Mouse (Mus musculus) MEL (cell line): ENCODE measurements around the gene Zmiz1. TPM values are rescaled to one million over a fixed set of nuclear protein-coding genes. Genes with fewer than 3 reads are reported as not detected.

Source experiments
- DNase-seq: peaks from one replicate; pipeline ENCODE4 v3.0.0; 2011; ENCODE audit warnings: low read depth, low spot score
- H3K27ac ChIP-seq: 2 replicates; pipeline ENCODE4 v1.5.1; 2012; ENCODE audit warnings: low read depth, mild to moderate bottlenecking, control low read depth, low read length, moderate library complexity; ENCODE audit not compliant: control insufficient read depth
- H3K27me3 ChIP-seq, 2 experiments: fragments of 150-350 bp in 1 of 2; sonication (generic) in 1 of 2; 2 replicates each; pipeline ENCODE4 v1.6.1; 2012; ENCODE audit warnings: low read length in 2 of 2, mild to moderate bottlenecking in 2 of 2, improper control_type of control experiment in 1 of 2, moderate library complexity in 1 of 2; ENCODE audit not compliant: insufficient read depth in 2 of 2, control insufficient read depth in 1 of 2
- H3K36me3 ChIP-seq, 2 experiments: 2 replicates each; pipeline ENCODE4 v1.6.1; 2012 to 2014; ENCODE audit warnings: low read length in 2 of 2, improper control_type of control experiment in 1 of 2, inconsistent platforms in 1 of 2, mild to moderate bottlenecking in 1 of 2; ENCODE audit not compliant: insufficient read depth in 2 of 2, control insufficient read depth in 1 of 2
- H3K4me1 ChIP-seq, 2 experiments: fragments of 150-350 bp in 1 of 2; sonication (generic) in 1 of 2; 2 replicates each; pipeline ENCODE4 v1.6.1; 2012; ENCODE audit warnings: low read length in 2 of 2, improper control_type of control experiment in 1 of 2, mild to moderate bottlenecking in 1 of 2; ENCODE audit not compliant: insufficient read depth in 2 of 2, control insufficient read depth in 1 of 2
- H3K4me3 ChIP-seq, 2 experiments: fragments of 150-350 bp in 1 of 2; sonication (generic) in 1 of 2; 2 replicates each; pipeline ENCODE4 v1.5.1; 2012; ENCODE audit warnings: low read depth in 2 of 2, low read length in 2 of 2, mild to moderate bottlenecking in 2 of 2, moderate library complexity in 2 of 2, control low read depth in 1 of 2, improper control_type of control experiment in 1 of 2; ENCODE audit not compliant: control insufficient read depth in 1 of 2, insufficient read depth in 1 of 2
- H3K79me2 ChIP-seq: 2 replicates; pipeline ENCODE4 v1.6.1; 2012; ENCODE audit warnings: mild to moderate bottlenecking, low read length, moderate library complexity; ENCODE audit not compliant: control insufficient read depth, poor library complexity, insufficient read depth
- H3K9ac ChIP-seq: 2 replicates; pipeline ENCODE4 v1.6.1; 2012; ENCODE audit warnings: low read depth, mild to moderate bottlenecking, control low read depth, low read length, moderate library complexity; ENCODE audit not compliant: control insufficient read depth, poor library complexity, severe bottlenecking
- H3K9me3 ChIP-seq: fragments of 150-350 bp; sonication (generic); replicated peaks from 2 replicates; pipeline ENCODE4 v1.6.1; 2012; ENCODE audit warnings: mild to moderate bottlenecking, low read length, improper control_type of control experiment, moderate library complexity; ENCODE audit not compliant: insufficient read depth
- CHD2 ChIP-seq: IDR thresholded peaks from 2 replicates; pipeline ENCODE4 v1.6.1; 2011; ENCODE audit warnings: low read length, improper control_type of control experiment
- CTCF ChIP-seq, 3 experiments: IDR thresholded peaks in 2 of 3; conservative IDR thresholded peaks in 1 of 3; 2 replicates each; pipeline ENCODE4 v1.5.1; 2011 to 2012; ENCODE audit warnings: low read length in 3 of 3, low read depth in 2 of 3, mild to moderate bottlenecking in 2 of 3, improper control_type of control experiment in 1 of 3, inconsistent platforms in 1 of 3, mixed read lengths in 1 of 3, moderate library complexity in 1 of 3; ENCODE audit not compliant: control insufficient read depth in 1 of 3, insufficient read depth in 1 of 3, poor library complexity in 1 of 3, severe bottlenecking in 1 of 3
- E2F4 ChIP-seq: IDR thresholded peaks from 2 replicates; pipeline ENCODE4 v1.6.1; 2011; ENCODE audit warnings: low read depth, low read length, improper control_type of control experiment, borderline replicate concordance
- EP300 ChIP-seq, 2 experiments: IDR thresholded peaks; 2 replicates each; pipeline ENCODE4 v1.6.1; 2011; ENCODE audit warnings: improper control_type of control experiment in 2 of 2, low read length in 2 of 2, low read depth in 1 of 2, mild to moderate bottlenecking in 1 of 2
- HCFC1 ChIP-seq: IDR thresholded peaks from 2 replicates; pipeline ENCODE4 v1.6.1; 2012; ENCODE audit warnings: low read depth, mild to moderate bottlenecking, inconsistent platforms, low read length, improper control_type of control experiment, moderate library complexity
- JUND ChIP-seq: IDR thresholded peaks from 2 replicates; pipeline ENCODE4 v1.6.1; 2011; ENCODE audit warnings: low read depth, mild to moderate bottlenecking, improper control_type of control experiment, low read length
- MAFK ChIP-seq: IDR thresholded peaks from 2 replicates; pipeline ENCODE4 v1.6.1; 2011; ENCODE audit warnings: low read depth, mild to moderate bottlenecking, low read length, improper control_type of control experiment, borderline replicate concordance
- MAX ChIP-seq: IDR thresholded peaks from 2 replicates; pipeline ENCODE4 v1.6.1; 2011; ENCODE audit warnings: low read length, improper control_type of control experiment
- MAZ ChIP-seq: IDR thresholded peaks from 2 replicates; pipeline ENCODE4 v1.6.1; 2012; ENCODE audit warnings: low read depth, mild to moderate bottlenecking, inconsistent platforms, low read length, improper control_type of control experiment
- MEF2A ChIP-seq: IDR thresholded peaks from 2 replicates; pipeline ENCODE4 v1.6.1; 2014; ENCODE audit warnings: low read depth, mild to moderate bottlenecking, inconsistent platforms, low read length, improper control_type of control experiment; ENCODE audit not compliant: poor library complexity, insufficient replicate concordance, severe bottlenecking; ENCODE audit errors: extremely low read depth
- MYB ChIP-seq: IDR thresholded peaks from 2 replicates; pipeline ENCODE4 v1.6.1; 2011; ENCODE audit warnings: mild to moderate bottlenecking, low read depth, low read length, improper control_type of control experiment
- NRF1 ChIP-seq: IDR thresholded peaks from 2 replicates; pipeline ENCODE4 v1.6.1; 2014; ENCODE audit warnings: low read depth, mild to moderate bottlenecking, inconsistent platforms, low read length, improper control_type of control experiment, moderate library complexity; ENCODE audit not compliant: poor library complexity, insufficient read depth, severe bottlenecking
- POLR2AphosphoS2 ChIP-seq: IDR thresholded peaks from 2 replicates; pipeline ENCODE4 v1.6.1; 2011; ENCODE audit warnings: low read length, improper control_type of control experiment
- RAD21 ChIP-seq: IDR thresholded peaks from 2 replicates; pipeline ENCODE4 v1.6.1; 2011; ENCODE audit warnings: mild to moderate bottlenecking, low read depth, low read length, improper control_type of control experiment
- SMC3 ChIP-seq: IDR thresholded peaks from 2 replicates; pipeline ENCODE4 v1.6.1; 2011; ENCODE audit warnings: low read depth, low read length, improper control_type of control experiment
- TAL1 ChIP-seq: IDR thresholded peaks from 2 replicates; pipeline ENCODE4 v1.6.1; 2012; ENCODE audit warnings: mild to moderate bottlenecking, inconsistent platforms, low read length, moderate library complexity, mixed read lengths
- TBP ChIP-seq: IDR thresholded peaks from 2 replicates; pipeline ENCODE4 v1.8.0; 2011; ENCODE audit warnings: low read depth, low read length, improper control_type of control experiment
- UBTF ChIP-seq: IDR thresholded peaks from 2 replicates; pipeline ENCODE4 v1.6.1; 2012; ENCODE audit warnings: low read depth, mild to moderate bottlenecking, inconsistent platforms, low read length, improper control_type of control experiment, moderate library complexity, borderline replicate concordance; ENCODE audit not compliant: insufficient read depth
- USF1 ChIP-seq: IDR thresholded peaks from 2 replicates; pipeline ENCODE4 v1.6.1; 2014; ENCODE audit warnings: low read depth, mild to moderate bottlenecking, inconsistent platforms, low read length, improper control_type of control experiment, moderate library complexity
- USF2 ChIP-seq, 2 experiments: IDR thresholded peaks; 2 replicates each; pipeline ENCODE4 v1.6.1; 2011 to 2012; ENCODE audit warnings: improper control_type of control experiment in 2 of 2, low read length in 2 of 2, borderline replicate concordance in 1 of 2, inconsistent platforms in 1 of 2, low read depth in 1 of 2, mild to moderate bottlenecking in 1 of 2; ENCODE audit not compliant: insufficient read depth in 1 of 2
- ZC3H11A ChIP-seq: IDR thresholded peaks from 2 replicates; pipeline ENCODE4 v1.6.1; 2012; ENCODE audit warnings: low read depth, mild to moderate bottlenecking, inconsistent platforms, low read length, improper control_type of control experiment
- ZKSCAN1 ChIP-seq: IDR thresholded peaks from 2 replicates; pipeline ENCODE4 v1.6.1; 2012; ENCODE audit warnings: low read depth, mild to moderate bottlenecking, inconsistent platforms, low read length, improper control_type of control experiment, moderate library complexity
- ZNF384 ChIP-seq: IDR thresholded peaks from 2 replicates; pipeline ENCODE4 v1.6.1; 2012; ENCODE audit warnings: low read depth, mild to moderate bottlenecking, inconsistent platforms, low read length, improper control_type of control experiment
- polyA plus RNA-seq, 2 experiments: library from polyadenylated mRNA; stranded (reverse) in 1 of 2; unstranded in 1 of 2; fragments of >175 nt in 1 of 2; fragments of >200 nt in 1 of 2; gene quantifications; 2 replicates each; pipeline versions ENCODE4 v1.2.1 to v1.2.4; 2012; ENCODE audit warnings: low replicate concordance in 2 of 2, low read depth in 1 of 2; ENCODE audit not compliant: insufficient read length in 2 of 2, insufficient read depth in 1 of 2, missing spikeins in 1 of 2
- total RNA-seq: library from RNA; depleted of rRNA; stranded (reverse); fragments of 300-350 nt; gene quantifications from 2 replicates; pipeline ENCODE4 v1.2.3, GENCODE M21; 2012

Gene Zmiz1
- total and polyA plus RNA-seq, 3 experiments, result 2.7 to 19.9 TPM; not detected in 1

- H3K79me2 ChIP-seq, result no peaks in the 10 kb centered on the region
- no peak for DNase-seq
- no peaks in the 10 kb centered on the region for H3K9me3 ChIP-seq
- H3K27ac ChIP-seq, result no peak overlapping the region
- H3K36me3 ChIP-seq, result no peaks in the 10 kb centered on the region; a peak in 1 of 4 replicates
- no peaks in the 10 kb centered on the region for H3K4me1 ChIP-seq
- no peaks in the 10 kb centered on the region for H3K27me3 ChIP-seq
- no peak overlapping the region for H3K9ac ChIP-seq
- H3K4me3 ChIP-seq, result no peak overlapping the region
- TF ChIP-seq NRF1 (no peak), POLR2AphosphoS2 (no peak), MAX (no peak)
These were observed 77.5 kb downstream of the Zmiz1 start for GRCm38 (mm10) chr14:25536476-25536875.

GRCm38 (mm10) chr14:25537351-25537750, 78.4 kb downstream of the Zmiz1 start:
- H3K4me1 ChIP-seq, result no peaks in the 10 kb centered on the region
- H3K27ac ChIP-seq, result no peak overlapping the region
- no peaks in the 10 kb centered on the region; a peak in 1 of 4 replicates for H3K36me3 ChIP-seq

GRCm38 (mm10) chr14:25538522-25538921, 79.5 kb downstream of the Zmiz1 start:
- TF ChIP-seq MAZ (no peak), EP300 (IDR thresholded peaks at IDR 0.05; ENCODE audit: low read depth in 1 of 2, low read length in 2 of 2) (no peak), USF2 (IDR thresholded peaks at IDR 0.05; ENCODE audit: borderline replicate concordance in 1 of 2, insufficient read depth in 1 of 2, low read depth in 1 of 2, low read length in 2 of 2) (no peak), TBP (no peak), MEF2A (no peak), TAL1 (no peak)
- H3K4me1 ChIP-seq, result no peaks in the 10 kb centered on the region
- H3K36me3 ChIP-seq, result no peaks in the 10 kb centered on the region; a peak in 1 of 4 replicates
- H3K9ac ChIP-seq, result no peak overlapping the region
- H3K27me3 ChIP-seq, result no peaks in the 10 kb centered on the region
- no peaks in the 10 kb centered on the region for H3K79me2 ChIP-seq
- H3K27ac ChIP-seq, result no peak overlapping the region
- DNase-seq, result no peak
- H3K9me3 ChIP-seq, result no peaks in the 10 kb centered on the region
- H3K4me3 ChIP-seq, result no peak overlapping the region

More at GRCm38 (mm10) chr14:25537351-25537750, 78.4 kb downstream of the Zmiz1 start:
- Histone ChIP-seq H3K79me2 (no peaks in the 10 kb centered on the region), H3K9me3 (no peaks in the 10 kb centered on the region), H3K9ac (no peak overlapping the region), H3K4me3 (no peak overlapping the region), H3K27me3 (no peaks in the 10 kb centered on the region)
- TF ChIP-seq ZKSCAN1 (no peak), POLR2AphosphoS2 (no peak), MYB (no peak), RAD21 (no peak), JUND (no peak), MAX (no peak), CTCF (IDR thresholded peaks at IDR 0.05 in 2 of 3, conservative IDR thresholded peaks at IDR 0.05 in 1 of 3; ENCODE audit: control insufficient read depth in 1 of 3, insufficient read depth in 1 of 3, low read depth in 2 of 3, low read length in 3 of 3, poor library complexity in 1 of 3, severe bottlenecking in 1 of 3) (no peak), ZNF384 (no peak), MEF2A (no peak), E2F4 (no peak), HCFC1 (no peak), USF2 (IDR thresholded peaks at IDR 0.05; ENCODE audit: borderline replicate concordance in 1 of 2, insufficient read depth in 1 of 2, low read depth in 1 of 2, low read length in 2 of 2) (no peak), ZC3H11A (no peak), CHD2 (no peak), SMC3 (no peak), UBTF (no peak), MAFK (no peak), USF1 (no peak)
- no peak for DNase-seq
